Mouse (Mus musculus): ENCODE data around the gene Slc6a21. TPM values are rescaled to one million over a fixed set of nuclear protein-coding genes. Genes with fewer than 3 reads are reported as not detected.
"Not testable (repeated sequence)": the region's sequence is repeated elsewhere in the genome, so short reads cannot be mapped to it uniquely, and the experiment has no call there.

The Slc6a21 gene
- polyA plus RNA-seq, 1 experiment from 2014 or later: not detected

- H3K9ac ChIP-seq (ENCODE audit: low read depth, low read length): no peak overlapping the region; the same call in 1 of the 2 replicates
- 79% methylated on average over 6 of the region's 6 CpGs for WGBS
- no peak for ATAC-seq (ENCODE audit: low FRiP score)
Measured at GRCm38 (mm10) chr7:45241389-45241749, 35.9 kb upstream of the Slc6a21 start.

GRCm38 (mm10) chr7:45247666-45248065, 29.6 kb upstream of the Slc6a21 start:
- no peak for ATAC-seq (ENCODE audit: low FRiP score)
- no peak for DNase-seq (ENCODE audit: low spot score)
- H3K4me3 ChIP-seq (ENCODE audit: low read depth, low read length): no peak overlapping the region

More at GRCm38 (mm10) chr7:45241389-45241749, 35.9 kb upstream of the Slc6a21 start:
- DNase-seq (ENCODE audit: low spot score): no peak
- Histone ChIP-seq H3K27me3 (ENCODE audit: control insufficient read depth, insufficient read depth, low read length) (peaks cover 8% of the 10 kb centered on the region), H3K27ac (ENCODE audit: low read depth, low read length) (no peak overlapping the region), H3K4me2 (replicated peaks; ENCODE audit: low read depth, low read length) (no peak overlapping the region), H3K4me3 (ENCODE audit: low read depth, low read length) (0 out of 2 replicates have a peak overlapping the region, but pooled peaks have one; percentile 23), H3K36me3 (ENCODE audit: control insufficient read depth, insufficient read depth, low read length) (no peaks in the 10 kb centered on the region), H3K9me3 (ENCODE audit: control insufficient read depth, low read length) (no peaks in the 10 kb centered on the region), H3K4me1 (replicated peaks; ENCODE audit: control insufficient read depth, insufficient read depth, low read length) (no peaks in the 10 kb centered on the region)

GRCm38 (mm10) chr7:45253806-45254205, 23.5 kb upstream of the Slc6a21 start:
- Histone ChIP-seq H3K4me2 (replicated peaks; ENCODE audit: low read depth, low read length) (no peak overlapping the region), H3K9ac (ENCODE audit: low read depth, low read length) (no peak overlapping the region), H3K27ac (ENCODE audit: low read depth, low read length) (no peak overlapping the region), H3K27me3 (ENCODE audit: control insufficient read depth, insufficient read depth, low read length) (no peaks in the 10 kb centered on the region), H3K36me3 (ENCODE audit: control insufficient read depth, insufficient read depth, low read length) (no peaks in the 10 kb centered on the region), H3K9me3 (ENCODE audit: control insufficient read depth, low read length) (no peaks in the 10 kb centered on the region), H3K4me3 (ENCODE audit: low read depth, low read length) (no peak overlapping the region), H3K4me1 (replicated peaks; ENCODE audit: control insufficient read depth, insufficient read depth, low read length) (no peaks in the 10 kb centered on the region)
- ATAC-seq (ENCODE audit: low FRiP score) (no peak), DNase-seq (ENCODE audit: low spot score) (no peak)
- WGBS: 95% methylated on average over 8 of the region's 8 CpGs

More at GRCm38 (mm10) chr7:45247666-45248065, 29.6 kb upstream of the Slc6a21 start:
- no peak overlapping the region for H3K27ac ChIP-seq (ENCODE audit: low read depth, low read length)
- no peak overlapping the region for H3K9ac ChIP-seq (ENCODE audit: low read depth, low read length)
- no peaks in the 10 kb centered on the region for H3K36me3 ChIP-seq (ENCODE audit: control insufficient read depth, insufficient read depth, low read length)
- no peaks in the 10 kb centered on the region for H3K27me3 ChIP-seq (ENCODE audit: control insufficient read depth, insufficient read depth, low read length)
- 32% methylated on average over 3 of the region's 3 CpGs for WGBS
- H3K4me2 ChIP-seq (replicated peaks; ENCODE audit: low read depth, low read length): no peak overlapping the region
- no peaks in the 10 kb centered on the region for H3K9me3 ChIP-seq (ENCODE audit: control insufficient read depth, low read length)
- H3K4me1 ChIP-seq (replicated peaks; ENCODE audit: control insufficient read depth, insufficient read depth, low read length): no peaks in the 10 kb centered on the region

- H3K4me3 ChIP-seq (ENCODE audit: low read depth, low read length); H3K4me2 ChIP-seq (replicated peaks; ENCODE audit: low read depth, low read length); DNase-seq (ENCODE audit: low spot score); H3K9me3 ChIP-seq (ENCODE audit: control insufficient read depth, low read length); H3K9ac ChIP-seq (ENCODE audit: low read depth, low read length); H3K27me3 ChIP-seq (ENCODE audit: control insufficient read depth, insufficient read depth, low read length); H3K4me1 ChIP-seq (replicated peaks; ENCODE audit: control insufficient read depth, insufficient read depth, low read length); ATAC-seq (ENCODE audit: low FRiP score); H3K36me3 ChIP-seq (ENCODE audit: control insufficient read depth, insufficient read depth, low read length); H3K27ac ChIP-seq (ENCODE audit: low read depth, low read length): not testable (repeated sequence)
- WGBS: 79% methylated on average over 5 of the region's 7 CpGs
Measured at GRCm38 (mm10) chr7:45255822-45256221, 21.5 kb upstream of the Slc6a21 start.

- Histone ChIP-seq H3K27ac (ENCODE audit: low read depth, low read length) (no peak overlapping the region), H3K9me3 (ENCODE audit: control insufficient read depth, low read length) (no peaks in the 10 kb centered on the region), H3K9ac (ENCODE audit: low read depth, low read length) (no peak overlapping the region), H3K27me3 (ENCODE audit: control insufficient read depth, insufficient read depth, low read length) (no peaks in the 10 kb centered on the region), H3K4me1 (replicated peaks; ENCODE audit: control insufficient read depth, insufficient read depth, low read length) (no peaks in the 10 kb centered on the region), H3K4me2 (replicated peaks; ENCODE audit: low read depth, low read length) (no peak overlapping the region), H3K36me3 (ENCODE audit: control insufficient read depth, insufficient read depth, low read length) (no peaks in the 10 kb centered on the region), H3K4me3 (ENCODE audit: low read depth, low read length) (no peak overlapping the region)
- no peak for DNase-seq (ENCODE audit: low spot score)
- 61% methylated on average over 11 of the region's 11 CpGs for WGBS
- ATAC-seq (ENCODE audit: low FRiP score): no peak
Measured at GRCm38 (mm10) chr7:45257063-45257840, 20.1 kb upstream of the Slc6a21 start.

- Histone ChIP-seq H3K4me3 (ENCODE audit: low read depth, low read length) (no peak overlapping the region), H3K4me2 (replicated peaks; ENCODE audit: low read depth, low read length) (no peak overlapping the region), H3K9me3 (ENCODE audit: control insufficient read depth, low read length) (no peaks in the 10 kb centered on the region), H3K27me3 (ENCODE audit: control insufficient read depth, insufficient read depth, low read length) (no peaks in the 10 kb centered on the region), H3K9ac (ENCODE audit: low read depth, low read length) (no peak overlapping the region), H3K4me1 (replicated peaks; ENCODE audit: control insufficient read depth, insufficient read depth, low read length) (no peaks in the 10 kb centered on the region), H3K27ac (ENCODE audit: low read depth, low read length) (no peak overlapping the region), H3K36me3 (ENCODE audit: control insufficient read depth, insufficient read depth, low read length) (no peaks in the 10 kb centered on the region)
- ATAC-seq (ENCODE audit: low FRiP score) (no peak), DNase-seq (ENCODE audit: low spot score) (no peak)
- WGBS: 86% methylated on average over 8 of the region's 8 CpGs
Measured at GRCm38 (mm10) chr7:45259281-45259680, 18.0 kb upstream of the Slc6a21 start.

GRCm38 (mm10) chr7:45262266-45262665, 15.0 kb upstream of the Slc6a21 start:
- H3K36me3 ChIP-seq (ENCODE audit: control insufficient read depth, insufficient read depth, low read length): no peaks in the 10 kb centered on the region
- no peak overlapping the region for H3K4me2 ChIP-seq (replicated peaks; ENCODE audit: low read depth, low read length)
- 73% methylated on average over 7 of the region's 7 CpGs for WGBS
- H3K9ac ChIP-seq (ENCODE audit: low read depth, low read length): no peak overlapping the region
- H3K27ac ChIP-seq (ENCODE audit: low read depth, low read length): no peak overlapping the region
- no peaks in the 10 kb centered on the region for H3K4me1 ChIP-seq (replicated peaks; ENCODE audit: control insufficient read depth, insufficient read depth, low read length)
- ATAC-seq (ENCODE audit: low FRiP score): no peak
- H3K4me3 ChIP-seq (ENCODE audit: low read depth, low read length): no peak overlapping the region
- no peak for DNase-seq (ENCODE audit: low spot score)
- no peaks in the 10 kb centered on the region for H3K27me3 ChIP-seq (ENCODE audit: control insufficient read depth, insufficient read depth, low read length)
- no peaks in the 10 kb centered on the region for H3K9me3 ChIP-seq (ENCODE audit: control insufficient read depth, low read length)

GRCm38 (mm10) chr7:45263006-45263607, 14.2 kb upstream of the Slc6a21 start:
- ATAC-seq (ENCODE audit: low FRiP score): no peak
- WGBS: 72% methylated on average over 7 of the region's 7 CpGs
- H3K9me3 ChIP-seq (ENCODE audit: control insufficient read depth, low read length): no peaks in the 10 kb centered on the region

GRCm38 (mm10) chr7:45264348-45264747, 13.0 kb upstream of the Slc6a21 start:
- Histone ChIP-seq H3K27me3 (ENCODE audit: control insufficient read depth, insufficient read depth, low read length) (no peaks in the 10 kb centered on the region), H3K4me2 (replicated peaks; ENCODE audit: low read depth, low read length) (no peak overlapping the region), H3K9me3 (ENCODE audit: control insufficient read depth, low read length) (no peaks in the 10 kb centered on the region), H3K4me1 (replicated peaks; ENCODE audit: control insufficient read depth, insufficient read depth, low read length) (no peaks in the 10 kb centered on the region), H3K9ac (ENCODE audit: low read depth, low read length) (no peak overlapping the region), H3K36me3 (ENCODE audit: control insufficient read depth, insufficient read depth, low read length) (no peaks in the 10 kb centered on the region), H3K4me3 (ENCODE audit: low read depth, low read length) (no peak overlapping the region), H3K27ac (ENCODE audit: low read depth, low read length) (no peak overlapping the region)
- ATAC-seq (ENCODE audit: low FRiP score) (no peak), DNase-seq (ENCODE audit: low spot score) (no peak)
- 78% methylated on average over 3 of the region's 3 CpGs for WGBS

More at GRCm38 (mm10) chr7:45263006-45263607, 14.2 kb upstream of the Slc6a21 start:
- Histone ChIP-seq H3K27ac (ENCODE audit: low read depth, low read length) (no peak overlapping the region), H3K27me3 (ENCODE audit: control insufficient read depth, insufficient read depth, low read length) (no peaks in the 10 kb centered on the region), H3K4me2 (replicated peaks; ENCODE audit: low read depth, low read length) (no peak overlapping the region), H3K9ac (ENCODE audit: low read depth, low read length) (no peak overlapping the region), H3K4me1 (replicated peaks; ENCODE audit: control insufficient read depth, insufficient read depth, low read length) (no peaks in the 10 kb centered on the region), H3K4me3 (ENCODE audit: low read depth, low read length) (no peak overlapping the region), H3K36me3 (ENCODE audit: control insufficient read depth, insufficient read depth, low read length) (no peaks in the 10 kb centered on the region)
- DNase-seq (ENCODE audit: low spot score): no peak
